Mouse (Mus musculus) right cerebral cortex, adult 2 months (tissue): ENCODE results near the gene Olfr198.
"Not testable (repeated sequence)": the region's sequence is repeated elsewhere in the genome, so short reads cannot be mapped to it uniquely, and the experiment has no call there.

Experiments used
- DNase-seq, 2 experiments: peaks; one replicate each; pipeline ENCODE4 v3.0.0; 2021 to 2022; ENCODE audit warnings: low spot score in 2 of 2

Gene Olfr198

DNA sequence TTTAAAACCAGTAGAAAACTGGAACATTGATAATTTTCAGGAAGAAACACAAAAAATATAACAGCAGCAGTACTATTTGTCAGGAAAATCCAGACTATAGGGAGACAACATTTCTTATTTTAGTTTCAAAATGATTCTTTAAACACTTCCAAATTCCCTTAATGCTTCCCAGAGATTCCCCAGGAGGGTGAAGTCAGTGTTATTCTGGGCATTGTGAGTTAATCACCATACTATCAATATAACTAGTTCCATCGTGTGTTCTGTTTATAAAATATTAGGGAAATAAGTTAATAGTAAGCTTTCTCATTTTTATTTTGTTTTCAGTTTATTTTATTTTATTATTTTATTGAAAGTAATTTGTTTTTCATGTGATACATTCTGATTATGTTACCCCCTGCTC, at the start of gene Olfr198:
TSS of gene Olfr198 (minus strand) at position 101 of the 400 bp plus-strand sequence.
- not testable (repeated sequence) for DNase-seq

DNA sequence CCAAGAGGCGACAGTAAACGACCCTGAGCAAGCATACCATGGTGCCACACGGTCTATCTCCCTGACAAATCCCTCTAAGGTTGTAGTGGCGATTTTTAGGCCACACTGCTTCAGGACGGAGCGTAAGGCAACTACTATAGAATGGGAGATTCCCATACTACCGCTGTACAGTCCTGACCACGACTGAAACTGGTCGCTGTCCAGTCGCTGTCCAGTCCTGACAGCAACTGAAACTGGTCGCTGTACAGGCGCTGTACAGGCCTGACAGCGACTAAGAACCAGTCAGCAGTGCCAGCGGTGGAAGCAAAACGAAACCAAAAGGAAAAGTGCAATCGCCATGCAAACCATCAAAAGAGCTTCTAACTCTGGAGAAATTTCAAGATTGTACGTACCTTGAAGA, 46.4 kb upstream of the Olfr198 start:
- DNase-seq: no peak

DNA sequence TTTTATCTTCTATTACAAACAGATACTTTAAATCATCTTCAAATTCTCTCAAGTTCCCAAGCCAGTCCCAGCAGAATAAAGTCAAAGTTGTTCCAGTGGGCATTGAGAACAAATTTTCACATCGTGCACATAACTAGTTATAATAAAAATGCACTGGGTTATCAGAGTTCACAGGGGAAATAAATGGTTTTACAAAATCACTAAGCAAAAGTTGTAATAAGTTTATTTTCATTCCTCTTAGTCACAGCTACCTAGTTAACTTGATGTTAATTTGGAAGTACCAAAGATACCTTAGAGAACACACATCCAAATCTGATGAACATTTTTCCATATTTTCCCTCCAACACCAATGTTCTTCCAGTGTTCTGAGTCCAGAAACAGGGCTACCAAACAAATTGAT, 16.3 kb upstream of the Olfr198 start, which contains the start of gene Olfr199:
TSS of gene Olfr199 (minus strand) at position 101 of the 400 bp plus-strand sequence.
- DNase-seq: not testable (repeated sequence)

DNA sequence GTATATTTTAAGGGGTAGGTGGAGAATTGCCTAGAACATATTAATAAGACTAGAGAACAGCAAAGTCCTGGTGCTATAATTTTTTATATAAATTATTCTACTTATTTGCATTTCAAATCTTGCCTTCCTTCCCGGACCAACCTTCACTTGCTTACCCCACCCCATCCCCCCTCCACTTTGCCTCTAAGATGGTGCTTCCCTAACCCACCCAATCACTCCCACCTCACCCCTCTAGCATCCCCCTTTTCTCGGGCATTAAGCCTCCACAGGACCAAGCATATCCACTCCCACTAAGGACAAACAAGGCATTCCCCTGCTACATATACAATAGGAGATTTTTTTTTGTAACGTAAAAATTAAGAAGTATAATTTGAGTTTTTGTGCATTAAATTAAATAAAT, 14.5 kb upstream of the Olfr198 start:
- DNase-seq: not testable (repeated sequence)

DNA sequence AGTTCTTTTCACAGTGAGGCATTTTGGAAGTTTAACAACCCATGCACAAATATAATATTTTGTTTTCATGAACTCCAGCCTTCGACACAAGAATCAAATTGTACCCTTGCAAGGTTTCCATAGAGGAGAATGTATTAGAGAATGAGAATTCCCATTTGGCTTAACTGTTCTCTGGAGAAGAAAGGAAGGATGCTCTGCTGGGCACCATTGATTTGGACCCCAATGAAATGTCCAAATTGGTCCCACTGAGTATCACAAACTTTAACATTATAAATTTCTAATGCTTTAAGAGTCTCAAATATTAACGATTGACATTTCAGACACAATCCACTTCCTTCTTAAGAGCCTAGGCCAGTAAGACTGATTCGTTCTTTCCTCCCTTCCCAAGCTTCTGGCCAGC, 33.0 kb downstream of the Olfr198 start, which contains the start of gene Olfr196:
TSS of gene Olfr196 (minus strand) at position 101 of the 400 bp plus-strand sequence.
- no peak for DNase-seq

DNA sequence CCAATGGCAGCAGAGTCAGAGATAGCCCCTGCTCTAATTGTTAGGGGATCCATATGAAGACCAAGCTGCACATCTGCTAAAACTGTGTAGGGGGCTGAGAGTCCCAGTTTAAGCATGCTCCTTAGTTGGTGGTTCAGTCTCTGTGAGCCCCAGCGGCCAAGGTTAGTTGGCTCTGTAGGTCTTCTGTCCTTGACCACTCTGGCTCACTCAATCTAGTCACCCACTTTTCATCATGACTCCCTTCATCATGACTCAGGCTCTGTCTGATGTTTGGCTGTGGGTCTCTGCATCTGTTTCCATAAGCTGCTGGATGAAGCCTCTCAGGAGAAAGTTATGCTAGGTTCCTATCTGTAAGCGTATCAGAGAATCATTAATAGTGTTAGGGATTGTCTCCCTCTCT, 51.3 kb downstream of the Olfr198 start:
- no peak for DNase-seq
